ENCODE assay signal across 26 mouse cellular contexts in genomic region chr16:67348011-67348410, GRCm38 (mm10).
DNase-seq lines count a peak whose midpoint lies in the region; ATAC-seq and TF ChIP-seq lines count a peak whose summit lies in the region.
"Had no signal": no experiment of that assay in that cellular context is flagged by ENCODE, and none has a peak within 500 bp of the region (broad histone marks: within the 10 kb centered on the region; RNA-seq: fewer than 3 reads in every experiment).

No protein-coding gene starts in this region.

- no peak for TF ChIP-seq CTCF in cerebellum, adult 2 months (IDR thresholded peaks at IDR 0.05; ENCODE audit: borderline replicate concordance, insufficient read depth, low read depth, low read length)
- TF ChIP-seq CTCF in forebrain, postnatal 0 days (IDR thresholded peaks at IDR 0.05; ENCODE audit: low read depth) = no peak

- no peaks in the 10 kb centered on the region for H3K36me3 ChIP-seq in forebrain, postnatal 0 days (ENCODE audit: insufficient read depth)
- H3K36me3 ChIP-seq: heart, embryonic 15.5 days; hindbrain, embryonic 13.5 days; limb, embryonic 12.5 days; liver, embryonic 12.5 days; midbrain, embryonic 10.5 days; neural tube, embryonic 13.5 days had no signal

- no peak overlapping the region for H3K4me2 ChIP-seq in forebrain, postnatal 0 days (ENCODE audit: low read depth)
- H3K4me2 ChIP-seq: heart, embryonic 15.5 days; hindbrain, embryonic 13.5 days; limb, embryonic 12.5 days; liver, embryonic 12.5 days; neural tube, embryonic 13.5 days had no signal

- H3K9me3 ChIP-seq in forebrain, postnatal 0 days (ENCODE audit: low read length) = no peaks in the 10 kb centered on the region
- H3K9me3 ChIP-seq: heart, embryonic 15.5 days; hindbrain, embryonic 13.5 days; limb, embryonic 12.5 days; liver, embryonic 12.5 days; midbrain, embryonic 10.5 days; neural tube, embryonic 13.5 days had no signal

- 14% methylated on average over 5 of the region's 5 CpGs for WGBS in cerebellum, adult 2 months
- 82% methylated on average over 5 of the region's 5 CpGs for WGBS in forebrain, postnatal 0 days

- ATAC-seq in forebrain, postnatal 0 days = no peak
- ATAC-seq: forebrain, embryonic 14.5 days; liver, embryonic 12.5 days; midbrain, embryonic 16.5 days had no signal

- H3K4me3 ChIP-seq in cerebellum, adult 2 months (replicated peaks; ENCODE audit: insufficient read depth, low read depth, low read length) = no peak overlapping the region
- H3K4me3 ChIP-seq in forebrain, postnatal 0 days (ENCODE audit: low read depth, low read length) = no peak overlapping the region
- H3K4me3 ChIP-seq: heart, embryonic 15.5 days; hindbrain, embryonic 13.5 days; limb, embryonic 12.5 days; liver, embryonic 12.5 days; midbrain, embryonic 10.5 days; myocyte; neural tube, embryonic 13.5 days had no signal

- H3K9ac ChIP-seq in forebrain, postnatal 0 days = no peak overlapping the region
- H3K9ac ChIP-seq: heart, embryonic 15.5 days; hindbrain, embryonic 13.5 days; limb, embryonic 12.5 days; liver, embryonic 12.5 days; neural tube, embryonic 13.5 days had no signal

- no peaks in the 10 kb centered on the region for H3K27me3 ChIP-seq in cerebellum, adult 2 months (ENCODE audit: control insufficient read depth, insufficient read depth, low read length)
- no peaks in the 10 kb centered on the region for H3K27me3 ChIP-seq in forebrain, postnatal 0 days (ENCODE audit: insufficient read depth, low read length)
- H3K27me3 ChIP-seq: heart, embryonic 15.5 days; hindbrain, embryonic 13.5 days; limb, embryonic 12.5 days; liver, embryonic 12.5 days; neural tube, embryonic 13.5 days had no signal

- H3K4me1 ChIP-seq in cerebellum, adult 2 months (ENCODE audit: control insufficient read depth, insufficient read depth, low read length) = peaks cover 10% of the 10 kb centered on the region; the same call in 1 of the 2 replicates
- H3K4me1 ChIP-seq in forebrain, postnatal 0 days (ENCODE audit: insufficient read depth) = no peaks in the 10 kb centered on the region
- H3K4me1 ChIP-seq: heart, embryonic 15.5 days; hindbrain, embryonic 13.5 days; limb, embryonic 12.5 days; liver, embryonic 12.5 days; midbrain, embryonic 10.5 days had no signal

- no peak for TF ChIP-seq POLR2A in cerebellum, adult 2 months (IDR thresholded peaks at IDR 0.05; ENCODE audit: borderline replicate concordance, insufficient read depth, low read length)

- DNase-seq in 3134 (ENCODE audit: extremely low read depth, insufficient read length, low spot score) = peak; percentile 16
- DNase-seq in 3T3-L1 (ENCODE audit: low read depth, low spot score) = peak; percentile 70
- peak; percentile 50 to 80 for DNase-seq in cerebellum, adult 2 months
- DNase-seq in cerebellum, postnatal 25 days = peak; percentile 35 to 63
- no peak for DNase-seq in forebrain, postnatal 0 days
- DNase-seq in thymus, postnatal 36 days = no peak
- no peak for DNase-seq in urinary bladder, postnatal 4 days (ENCODE audit: low spot score in 2 of 2)
- DNase-seq: adrenal gland, postnatal 14 days; gastrocnemius, postnatal 36 days; heart, postnatal 36 days; kidney, adult 18-20 months; kidney, postnatal 10 days; lung, adult 18-20 months; lung, postnatal 10 days; retina, postnatal 1 day; right cerebral cortex, postnatal 4 days; thymus, adult 18-20 months had no signal

- H3K27ac ChIP-seq in cerebellum, adult 2 months (ENCODE audit: insufficient read depth, low read length) = no peak overlapping the region
- no peak overlapping the region for H3K27ac ChIP-seq in forebrain, postnatal 0 days (ENCODE audit: low read depth, low read length)
- H3K27ac ChIP-seq: heart, embryonic 15.5 days; hindbrain, embryonic 13.5 days; limb, embryonic 12.5 days; liver, embryonic 12.5 days; midbrain, embryonic 10.5 days; neural tube, embryonic 13.5 days had no signal

Comparison
In these comparisons a context has a peak if more than half of its experiments do, and no peak if none do; other contexts are left out.
1. DNase-seq: peak in 3134 (single experiment), 3T3-L1 (single experiment), cerebellum, adult 2 months (2 of 2) and cerebellum, postnatal 25 days (2 of 2); none in forebrain, postnatal 0 days (single experiment), thymus, postnatal 36 days (0 of 2) and urinary bladder, postnatal 4 days (0 of 2).